Mouse (Mus musculus) spleen, adult 2 months (tissue): ENCODE results near the gene Rybp.

Source experiments
- CTCF ChIP-seq: fragments of 200-500 bp; IDR thresholded peaks from 2 replicates; pipeline ENCODE4 v1.5.1; 2011; ENCODE audit warnings: mild to moderate bottlenecking, inconsistent platforms; ENCODE audit not compliant: insufficient read depth, insufficient read length, insufficient replicate concordance; ENCODE audit errors: extremely low read depth
- POLR2A ChIP-seq: fragments of 200-500 bp; IDR thresholded peaks from 2 replicates; pipeline ENCODE4 v1.6.1; 2011; ENCODE audit warnings: low read depth, low read length, inconsistent platforms

GRCm38 (mm10) chr6:100322561-100322960 is 35.3 kb upstream of the Rybp start:
- TF ChIP-seq POLR2A, result no peak
- TF ChIP-seq CTCF, result no peak
